Mouse (Mus musculus) ovary, postnatal 14 days (tissue): ENCODE data around the gene Gm27029.
"Not testable (repeated sequence)": the region's sequence is repeated elsewhere in the genome, so short reads cannot be mapped to it uniquely, and the experiment has no call there.

Experiments used
- DNase-seq: peaks from one replicate; pipeline ENCODE4 v3.0.0; 2022; ENCODE audit warnings: low spot score

Gene Gm27029

DNA sequence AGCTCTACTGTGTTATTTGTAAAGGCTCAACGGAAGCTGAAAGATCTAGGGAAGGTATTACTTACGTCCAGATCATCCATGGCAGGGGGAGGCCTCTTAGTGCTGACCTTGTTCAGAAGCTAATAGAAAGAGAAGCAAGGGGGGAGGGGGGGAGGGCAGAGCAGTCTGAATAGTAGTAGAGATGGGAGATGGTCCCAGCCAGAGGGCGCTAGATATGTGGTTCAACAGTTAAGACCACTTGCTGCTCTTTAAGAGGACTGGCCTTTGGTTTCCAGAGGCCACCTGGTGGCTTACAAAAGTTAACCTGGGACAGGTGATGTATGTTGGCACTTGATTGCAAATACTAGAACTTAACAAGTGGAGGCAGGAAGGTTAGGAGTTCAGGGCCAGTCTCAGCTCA is 5.0 kb downstream of the Gm27029 start:
- DNase-seq, result no peak

DNA sequence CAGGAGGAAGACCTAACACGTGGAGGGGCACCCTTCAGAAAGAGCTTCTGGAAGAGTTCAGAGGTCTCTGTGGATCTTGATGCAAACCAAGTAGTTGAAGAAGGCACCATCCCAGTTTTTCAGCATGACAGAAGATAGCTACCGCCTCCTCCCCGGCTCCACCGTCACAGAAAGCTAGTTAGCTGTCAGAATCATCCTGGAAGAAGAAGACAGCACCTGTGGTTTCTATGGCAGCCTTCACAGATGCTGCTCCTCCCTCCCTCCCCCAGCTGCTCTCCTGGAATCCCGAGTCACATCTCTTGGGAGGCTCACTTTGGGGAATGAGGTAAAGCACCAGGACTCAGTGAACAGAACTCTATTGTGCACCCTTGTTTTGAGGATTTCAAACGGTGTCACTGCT is 5.6 kb downstream of the Gm27029 start:
- no peak for DNase-seq

DNA sequence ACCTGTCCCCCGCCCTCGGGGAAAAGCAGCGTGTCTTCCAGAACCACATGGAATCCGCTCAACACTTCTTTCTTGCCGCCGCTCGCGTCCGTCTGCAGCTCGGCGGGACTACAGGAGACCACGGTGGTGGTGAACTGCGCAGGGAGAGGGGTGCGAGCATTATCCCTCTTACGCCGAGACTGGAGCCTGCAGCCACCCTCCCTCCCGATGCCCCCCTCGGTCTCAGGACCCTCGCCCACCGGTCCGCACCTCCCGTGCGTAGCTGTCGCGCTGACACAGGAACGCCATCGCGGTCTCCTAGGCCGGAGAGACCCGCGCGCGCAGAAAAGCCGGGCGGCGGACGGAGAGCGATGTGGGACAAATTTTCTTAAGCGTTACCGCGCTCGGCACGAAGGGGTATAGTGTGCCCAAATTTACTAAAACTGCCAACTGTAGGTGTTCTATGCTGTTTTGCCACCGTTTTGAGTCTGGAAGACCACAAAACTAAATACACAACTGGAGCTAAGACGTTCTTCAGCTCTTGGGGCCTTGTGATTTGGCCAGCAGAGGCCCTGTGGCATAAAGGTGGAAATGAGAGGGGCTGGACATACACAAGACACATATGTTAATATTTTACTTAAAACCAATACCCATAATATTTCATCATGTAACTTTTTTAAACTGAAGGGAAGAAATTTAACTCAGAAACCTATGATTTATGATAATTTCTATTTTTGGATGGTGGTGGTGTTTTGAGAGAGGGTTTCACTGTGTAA is 7.3 kb downstream of the Gm27029 start, which contains the start of gene Aarsd1:
Gene Aarsd1 (minus strand): TSS at position 515 of the 755 bp plus-strand sequence.
- peak; percentile 88 for DNase-seq

DNA sequence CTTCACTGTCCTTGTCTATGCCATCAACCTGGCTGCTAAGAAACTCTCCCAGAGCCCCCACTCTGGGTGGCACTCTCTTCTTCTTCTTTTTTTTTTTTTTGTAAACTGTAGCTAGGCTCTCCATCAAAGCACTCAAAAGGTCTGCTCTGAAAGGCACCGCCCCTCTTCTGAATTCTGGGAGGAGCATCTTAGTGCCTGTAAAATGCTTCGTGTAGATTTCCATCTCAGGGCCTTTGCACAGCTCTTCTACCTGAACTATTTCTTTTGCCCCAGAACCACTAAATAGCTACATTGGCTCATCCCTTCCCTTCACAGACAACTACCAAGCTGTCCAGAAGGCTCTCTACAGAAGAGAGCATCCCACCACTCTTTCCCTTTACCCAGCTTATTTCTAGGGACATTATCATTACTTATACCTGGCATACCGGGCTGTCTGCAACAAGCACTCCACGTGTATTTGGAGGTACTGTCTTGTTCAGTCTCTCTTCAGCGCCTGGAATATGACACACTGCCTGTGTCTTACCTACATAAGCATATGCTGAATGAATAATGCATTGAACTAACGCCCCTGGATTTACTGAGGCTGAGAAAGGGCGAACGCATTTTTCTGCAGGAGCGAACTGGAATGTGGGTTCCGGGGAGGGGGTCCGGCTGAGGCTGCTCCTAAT is 8.0 kb downstream of the Gm27029 start:
- no peak for DNase-seq

DNA sequence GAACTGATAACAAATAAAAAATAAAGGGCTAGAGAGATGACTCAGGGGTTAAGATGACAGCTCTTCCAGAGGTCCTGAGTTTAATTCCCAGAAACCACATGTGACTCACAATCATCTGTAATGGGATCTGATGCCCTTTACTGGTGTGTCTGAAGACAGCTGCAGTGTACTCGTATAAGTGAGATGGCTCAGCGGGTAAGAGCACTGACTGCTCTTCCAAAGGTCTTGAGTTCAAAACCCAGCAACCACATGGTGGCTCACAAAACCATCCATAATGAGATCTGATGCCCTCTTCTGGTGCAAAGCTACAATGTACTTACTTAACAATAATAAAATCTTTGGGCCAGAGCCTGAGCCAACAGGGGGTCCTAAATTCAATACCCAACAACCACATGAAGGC is 9.3 kb downstream of the Gm27029 start:
- DNase-seq, result no peak

DNA sequence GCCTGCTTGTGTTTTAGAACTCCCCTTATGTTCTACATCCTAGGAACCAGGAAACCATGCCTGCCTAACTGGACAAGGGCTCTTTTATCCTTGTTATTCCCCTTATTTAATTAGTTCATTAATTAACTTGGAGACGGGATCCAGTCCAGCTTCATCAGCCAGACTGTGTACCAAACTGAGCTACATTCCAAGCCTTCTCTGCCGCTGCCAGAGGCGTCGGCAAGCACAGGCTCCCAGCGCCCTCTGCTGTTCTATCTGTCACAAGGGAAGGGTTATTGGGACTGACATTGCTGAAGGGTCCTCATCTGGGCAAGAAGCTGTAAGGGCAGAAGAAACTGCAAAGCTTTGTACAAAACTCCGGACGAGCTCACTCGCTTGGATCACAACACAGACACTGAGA is 29.5 kb downstream of the Gm27029 start:
- peak; percentile 74 for DNase-seq

DNA sequence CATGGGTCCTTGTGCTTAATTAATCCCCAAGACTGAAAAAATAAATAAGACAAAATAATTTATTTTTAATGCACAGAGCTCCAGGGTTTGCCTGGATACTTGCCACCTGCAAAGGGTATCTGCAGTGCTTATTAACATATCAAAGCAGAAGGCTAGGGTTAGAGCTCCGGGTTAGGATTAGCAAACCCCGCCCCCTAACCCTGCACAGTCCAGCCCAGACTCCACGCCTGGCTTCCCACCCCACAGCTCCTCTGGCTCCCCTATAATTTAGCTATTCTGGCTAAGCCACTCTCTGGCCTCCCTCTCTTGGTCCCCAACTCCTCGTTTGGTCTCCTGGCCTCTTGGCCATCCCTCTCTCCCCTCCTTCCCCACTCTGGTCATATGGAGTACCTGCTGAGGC is 42.8 kb downstream of the Gm27029 start:
- no peak for DNase-seq

DNA sequence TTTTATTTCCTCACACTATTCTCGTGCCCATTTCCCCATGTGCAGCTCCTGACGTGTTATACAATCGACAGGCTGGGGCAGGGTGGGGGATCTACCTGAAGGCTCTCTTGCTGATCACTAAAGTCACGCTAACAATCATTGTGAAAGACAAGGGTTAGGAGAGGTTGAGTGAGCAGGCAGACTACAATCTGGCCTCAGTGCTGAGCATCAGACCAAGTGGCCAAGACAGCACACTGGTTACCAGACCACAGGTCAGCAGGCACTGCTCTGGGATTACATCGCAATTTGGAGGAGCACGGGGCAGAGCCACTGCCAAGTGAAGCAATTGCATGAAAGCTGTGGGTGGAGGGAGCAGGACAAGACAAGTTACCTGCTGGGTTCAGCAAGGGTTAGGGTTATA is 45.7 kb downstream of the Gm27029 start:
- DNase-seq, result no peak

DNA sequence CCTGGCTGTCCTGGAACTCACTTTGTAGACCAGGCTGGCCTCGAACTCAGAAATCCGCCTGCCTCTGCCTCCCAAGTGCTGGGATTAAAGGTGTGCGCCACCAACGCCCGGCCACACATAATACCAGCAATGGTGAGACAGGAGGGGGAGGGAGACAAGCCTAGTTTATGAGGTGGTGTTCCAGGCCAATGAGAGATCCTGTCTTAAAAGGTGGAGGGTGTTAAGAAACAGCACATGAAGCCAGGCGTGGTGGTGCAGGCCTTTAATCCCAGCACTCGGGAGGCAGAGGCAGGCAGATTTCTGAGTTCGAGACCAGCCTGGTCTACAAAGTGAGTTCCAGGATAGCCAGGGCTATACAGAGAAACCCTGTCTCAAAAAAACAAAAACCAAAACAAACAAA is 46.4 kb downstream of the Gm27029 start:
- not testable (repeated sequence) for DNase-seq

DNA sequence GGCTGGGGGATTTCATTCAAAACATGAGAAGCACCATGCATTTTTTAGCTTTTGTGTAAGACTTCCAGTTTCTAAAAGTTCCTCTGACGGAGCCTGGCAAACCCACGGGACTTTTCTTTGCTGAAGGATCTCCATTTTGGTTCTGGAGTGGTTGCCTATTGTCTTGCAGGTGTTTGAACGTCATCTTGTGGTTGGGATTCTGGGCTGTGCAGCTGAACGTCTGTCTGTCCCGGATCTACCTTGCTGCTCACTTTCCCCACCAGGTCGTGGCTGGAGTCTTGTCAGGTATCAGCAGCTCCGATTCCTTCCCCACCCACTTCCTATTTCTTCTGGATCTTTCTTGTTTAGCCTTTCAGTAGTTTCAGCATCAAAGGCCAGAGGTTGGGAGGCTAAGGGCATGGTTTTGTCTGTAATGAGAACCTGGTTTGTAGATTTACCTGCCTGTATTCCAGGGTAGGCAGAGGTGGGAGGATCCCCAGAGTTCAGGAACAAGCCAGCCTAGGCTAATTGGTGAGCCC is 50.1 kb downstream of the Gm27029 start:
- no peak for DNase-seq

DNA sequence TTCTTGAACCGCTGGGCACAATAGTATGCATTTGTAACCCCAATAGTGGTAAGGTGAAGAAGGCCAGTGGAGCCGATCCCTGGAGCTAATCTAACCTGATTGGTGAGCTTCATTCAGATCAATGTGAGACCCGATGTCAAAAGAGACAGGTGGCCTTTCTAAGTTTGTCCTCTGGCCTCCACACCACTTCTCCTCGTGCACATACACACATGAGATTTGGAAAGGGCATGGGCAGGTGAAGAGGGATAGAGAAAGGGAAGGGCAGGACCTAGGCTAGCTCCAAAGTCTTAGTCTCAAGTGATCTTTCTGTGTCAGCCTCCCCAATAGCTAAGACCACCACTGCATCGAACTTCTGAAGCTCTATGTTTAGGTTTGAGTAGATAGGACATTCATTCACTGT is 54.5 kb downstream of the Gm27029 start:
- no peak for DNase-seq

DNA sequence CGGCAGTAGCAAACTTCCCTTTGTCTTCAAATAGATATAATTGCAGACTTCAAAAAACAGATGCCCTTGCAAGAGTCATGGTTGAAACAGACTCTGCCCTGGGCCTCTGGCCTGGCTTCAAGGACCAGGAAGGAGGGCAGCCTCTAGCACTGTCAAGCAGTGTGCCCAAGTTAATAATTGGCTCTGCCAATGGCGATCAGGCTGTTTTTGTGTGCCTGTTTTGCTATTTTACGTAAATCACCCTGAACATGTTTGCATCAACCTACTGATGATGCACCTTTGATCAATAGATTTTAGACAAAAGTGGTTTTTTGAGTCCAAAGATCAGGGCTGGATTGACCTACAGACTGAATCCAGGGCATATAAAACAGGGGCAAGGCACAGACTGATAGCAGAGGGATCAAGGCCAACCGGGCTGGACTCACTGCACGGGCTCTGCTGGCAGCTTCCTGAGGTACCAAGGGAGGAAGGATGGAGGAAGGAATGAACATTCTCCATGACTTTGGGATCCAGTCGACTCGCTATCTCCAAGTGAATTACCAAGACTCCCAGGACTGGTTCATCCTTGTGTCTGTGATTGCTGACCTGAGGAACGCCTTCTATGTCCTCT is 57.2 kb downstream of the Gm27029 start, which contains the start of gene G6pc:
Gene G6pc (plus strand): TSS at position 236 of the 610 bp plus-strand sequence.
- DNase-seq, result no peak

DNA sequence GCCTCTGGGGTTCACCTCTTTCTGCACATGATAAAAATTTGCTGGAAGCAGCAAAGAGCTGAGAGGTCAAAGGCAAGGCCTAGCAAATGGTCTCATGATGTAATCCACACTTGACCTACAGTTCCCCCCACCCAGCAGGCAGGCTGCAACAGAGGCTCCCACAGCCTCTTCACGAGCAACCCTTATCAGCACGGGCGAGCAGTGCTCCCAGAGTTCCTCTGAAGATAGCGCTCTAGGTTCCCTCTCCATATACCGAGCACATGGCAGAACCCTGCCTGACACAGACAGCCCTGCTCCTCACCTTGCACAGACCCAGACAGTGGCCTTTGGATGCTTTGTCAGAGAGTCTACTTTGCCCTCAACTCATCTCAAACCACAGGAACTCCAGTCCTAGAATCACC is 60.1 kb downstream of the Gm27029 start:
- no peak for DNase-seq

DNA sequence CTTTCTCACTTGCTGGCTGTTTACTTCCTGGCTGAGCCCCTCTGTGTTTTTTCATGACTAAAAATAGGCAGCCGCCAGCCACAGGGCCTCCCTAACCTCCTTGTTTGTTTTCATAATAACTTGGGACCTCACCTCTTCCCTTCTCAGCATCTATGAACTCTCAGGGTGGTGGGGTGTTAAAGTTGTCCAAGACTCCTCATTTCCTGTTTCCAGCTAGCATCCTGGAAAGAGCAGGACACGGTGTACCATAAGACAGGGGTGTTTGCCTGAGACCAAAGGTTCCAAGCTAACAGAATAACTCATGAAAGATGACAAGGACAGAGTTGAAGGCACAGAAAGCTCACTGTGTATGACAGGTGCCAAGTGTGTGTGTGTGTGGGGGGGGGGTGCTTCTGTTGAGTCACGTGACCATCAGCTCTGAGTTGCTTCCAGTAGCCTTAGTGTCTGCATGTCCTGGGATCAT is 63.9 kb downstream of the Gm27029 start:
- DNase-seq, result no peak

DNA sequence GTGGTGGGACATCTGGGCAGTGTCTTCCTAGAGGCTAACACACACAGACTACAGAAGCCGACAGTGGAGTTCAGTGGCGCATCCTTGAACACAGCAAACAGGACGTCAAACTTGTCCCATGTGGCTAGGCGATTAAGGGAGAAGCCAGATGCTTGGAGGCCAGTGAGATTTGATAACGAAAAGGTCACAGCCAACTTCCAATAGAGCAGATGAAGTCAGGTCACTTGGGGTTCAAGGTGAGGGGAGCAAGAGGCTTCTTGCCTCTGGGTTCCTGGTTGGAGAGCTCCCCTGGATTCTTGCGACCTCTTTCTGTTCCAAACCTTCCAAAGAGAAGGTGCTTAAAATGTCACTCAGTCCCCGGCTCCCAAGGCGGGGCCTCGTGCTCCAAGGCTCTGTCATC is 64.8 kb downstream of the Gm27029 start:
- DNase-seq, result no peak

DNA sequence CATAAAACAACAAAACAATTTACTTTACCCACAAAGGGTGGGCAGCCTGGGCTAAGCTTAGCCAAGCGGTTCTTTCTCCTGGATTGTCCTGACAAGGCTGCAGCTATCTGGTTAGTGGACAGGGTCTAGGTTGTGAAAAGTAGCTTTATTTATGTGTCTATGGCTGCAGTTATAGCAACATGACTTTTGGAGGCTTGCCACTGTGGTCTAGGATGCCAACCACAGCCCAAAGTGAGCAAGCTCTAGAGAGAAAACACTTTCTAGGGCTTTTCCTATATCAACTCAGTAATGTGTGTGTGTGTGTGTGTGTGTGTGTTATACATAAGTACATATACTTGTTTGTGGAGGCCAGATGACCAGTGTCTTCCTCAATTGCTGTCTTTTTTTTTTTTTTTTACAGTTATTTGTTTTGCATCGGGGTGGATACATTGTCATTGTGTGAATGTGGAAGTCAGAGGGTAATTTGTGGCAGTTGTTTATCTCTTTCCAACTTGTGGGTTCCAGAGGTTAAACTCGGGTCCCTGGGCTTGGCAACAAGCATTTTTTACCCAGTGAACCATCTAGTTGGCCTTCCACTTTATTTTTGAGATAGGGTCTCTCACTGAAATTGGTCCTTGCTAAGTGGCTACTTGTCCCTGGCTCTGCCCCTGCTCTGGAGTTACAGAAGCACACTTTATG is 67.0 kb downstream of the Gm27029 start:
- DNase-seq, result no peak
